Mouse (Mus musculus): ENCODE data around the gene Trio.

DNA sequence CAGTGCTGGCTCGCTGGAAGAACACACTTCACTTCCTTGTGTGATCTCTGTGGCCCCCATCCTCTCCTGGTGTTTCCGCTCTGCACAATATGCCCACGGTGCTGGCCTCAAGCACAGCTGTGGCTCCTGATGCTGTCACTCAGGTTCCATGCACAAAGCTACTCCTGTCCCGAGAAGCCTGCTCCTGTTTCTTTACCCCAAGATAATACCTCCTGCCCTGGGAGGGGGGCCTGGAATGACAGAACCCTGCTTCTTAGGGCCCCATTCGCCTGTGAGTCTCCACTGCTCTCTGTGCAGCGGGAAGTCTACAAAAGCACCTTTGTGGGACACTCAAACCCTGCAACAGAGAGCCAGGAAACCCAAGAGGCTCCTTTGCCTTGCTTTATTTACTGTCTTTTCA, 232.4 kb downstream of the Trio start:
- TF ChIP-seq POLR2A (IDR thresholded peaks at IDR 0.05; ENCODE audit: low read depth, low read length) (no peak), CTCF (IDR thresholded peaks at IDR 0.05; ENCODE audit: extremely low read depth, insufficient read depth, insufficient read length, insufficient replicate concordance) (no peak)
